Mouse (Mus musculus) common myeloid progenitor, adult 5-6 weeks (primary cell): ENCODE results near the gene Tagln. TPM values are rescaled to one million over a fixed set of nuclear protein-coding genes. Genes with fewer than 3 reads are reported as not detected.
A peak's percentile ranks its signal among the peaks of the same experiment; 100 is the strongest.

Experiments used
- ATAC-seq: replicated peaks from 2 replicates; pipeline ENCODE4 v1.8.0; 2016; ENCODE audit warnings: low read depth, mild to moderate bottlenecking, moderate TSS enrichment, inconsistent platforms; ENCODE audit not compliant: poor library complexity, severe bottlenecking
- total RNA-seq: library from RNA; stranded (forward); fragments of 200-1000, 187-1606 nt; gene quantifications from 2 replicates; pipeline ENCODE4 v1.2.3, GENCODE M21; 2017

Gene Tagln
- total RNA-seq, 1 experiment from 2014 or later, result not detected

- ATAC-seq, result no peak
Observed at GRCm38 (mm10) chr9:45946872-45947183, 11.0 kb upstream of the Tagln start.

- ATAC-seq, result no peak
Observed at GRCm38 (mm10) chr9:45946182-45946871, 10.5 kb upstream of the Tagln start.

- 0 out of 2 replicates have a peak, but pooled peaks have one; percentile 15 for ATAC-seq
Observed at GRCm38 (mm10) chr9:45945721-45946120, 9.9 kb upstream of the Tagln start.

GRCm38 (mm10) chr9:45944506-45945400, 8.9 kb upstream of the Tagln start:
- ATAC-seq, result peak; percentile 83

GRCm38 (mm10) chr9:45943628-45944505, 8.0 kb upstream of the Tagln start:
- no peak for ATAC-seq

GRCm38 (mm10) chr9:45942916-45943315, 7.1 kb upstream of the Tagln start:
- ATAC-seq, result no peak

- ATAC-seq, result no peak
Observed at GRCm38 (mm10) chr9:45942464-45942863, 6.6 kb upstream of the Tagln start.

GRCm38 (mm10) chr9:45941329-45941888, 5.6 kb upstream of the Tagln start:
- no peak for ATAC-seq

GRCm38 (mm10) chr9:45939794-45940193, 3.9 kb upstream of the Tagln start:
- ATAC-seq, result no peak

- no peak for ATAC-seq
Observed at GRCm38 (mm10) chr9:45938952-45939637, 3.2 kb upstream of the Tagln start.

GRCm38 (mm10) chr9:45938088-45938487, 2.2 kb upstream of the Tagln start:
- ATAC-seq, result no peak

GRCm38 (mm10) chr9:45936883-45937282, 1.0 kb upstream of the Tagln start:
- peak; percentile 88 for ATAC-seq

- no peak for ATAC-seq
Observed at GRCm38 (mm10) chr9:45932571-45933415, 3.1 kb downstream of the Tagln start.

- ATAC-seq, result no peak
Observed at GRCm38 (mm10) chr9:45931958-45932357, 3.9 kb downstream of the Tagln start.

- ATAC-seq, result no peak
Observed at GRCm38 (mm10) chr9:45929285-45929684, 6.6 kb downstream of the Tagln start.

- ATAC-seq, result no peak
Observed at GRCm38 (mm10) chr9:45919895-45920294, 16.0 kb downstream of the Tagln start.

GRCm38 (mm10) chr9:45917041-45917934, 18.6 kb downstream of the Tagln start:
- ATAC-seq, result no peak

GRCm38 (mm10) chr9:45915659-45916058, 20.2 kb downstream of the Tagln start:
- ATAC-seq, result no peak
